In the genomic region with DNA sequence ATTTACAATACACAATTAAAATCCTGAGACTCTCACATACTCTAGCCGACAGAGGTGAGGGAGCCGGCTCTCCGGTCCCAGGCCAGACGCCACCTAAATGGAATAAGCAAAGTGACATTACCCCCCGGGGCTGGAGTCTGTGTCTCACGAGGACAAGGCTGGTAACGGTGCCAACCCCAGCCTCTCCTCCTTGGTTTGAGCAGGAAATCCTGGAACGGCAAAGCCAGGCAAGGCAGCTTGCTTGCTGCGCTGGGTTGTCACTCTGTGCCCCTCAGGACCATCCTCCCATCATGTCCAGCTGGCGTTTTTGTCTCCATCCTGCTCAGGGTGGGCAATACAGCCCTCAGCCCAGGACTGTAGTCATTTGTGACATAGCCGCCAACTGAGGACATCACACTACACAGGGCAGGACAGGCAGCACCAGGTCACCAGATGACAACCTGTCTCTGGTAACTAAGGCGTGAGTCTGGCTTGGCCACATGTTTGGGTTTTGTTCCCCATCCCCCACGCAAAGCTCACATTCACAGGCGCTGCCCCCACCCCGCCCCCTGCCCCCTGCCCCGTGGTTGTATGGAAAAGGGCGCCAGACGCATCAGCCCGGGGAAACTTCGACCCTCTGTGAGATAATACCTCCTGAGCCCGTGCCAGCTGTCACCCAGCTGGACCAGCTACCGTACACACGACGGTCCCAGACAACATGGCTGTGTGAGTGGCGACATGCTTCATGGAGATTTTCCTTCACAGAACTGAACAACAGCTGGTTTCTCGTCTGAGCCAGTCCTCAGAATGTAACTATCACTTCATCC, we compare ENCODE assay signal across 9 mouse cellular contexts. TPM values are rescaled to one million over a fixed set of nuclear protein-coding genes. Genes with fewer than 3 reads are reported as not detected.
DNase-seq lines count a peak whose midpoint lies in the region; ATAC-seq lines count a peak whose summit lies in the region.
"Had no signal": no experiment of that assay in that cellular context is flagged by ENCODE, and none has a peak within 500 bp of the region (broad histone marks: within the 10 kb centered on the region; RNA-seq: fewer than 3 reads in every experiment).

No protein-coding gene starts in this region.

- no peaks in the 10 kb centered on the region for H3K9me3 ChIP-seq in kidney, embryonic 16.5 days (ENCODE audit: low read length)
- no peaks in the 10 kb centered on the region for H3K9me3 ChIP-seq in hindbrain, embryonic 13.5 days
- H3K9me3 ChIP-seq in midbrain, embryonic 16.5 days (replicated peaks; ENCODE audit: control insufficient read depth, low read length, poor library complexity, severe bottlenecking) = no peaks in the 10 kb centered on the region

- no peaks in the 10 kb centered on the region for H3K27me3 ChIP-seq in kidney, embryonic 16.5 days (ENCODE audit: insufficient read depth, low read length)
- no peaks in the 10 kb centered on the region for H3K27me3 ChIP-seq in hindbrain, embryonic 13.5 days
- no peaks in the 10 kb centered on the region for H3K27me3 ChIP-seq in midbrain, embryonic 16.5 days (ENCODE audit: control insufficient read depth, insufficient read depth, low read depth, low read length)

- no peak overlapping the region for H3K4me3 ChIP-seq in kidney, embryonic 16.5 days (ENCODE audit: low read length)
- no peak overlapping the region for H3K4me3 ChIP-seq in hindbrain, embryonic 13.5 days
- H3K4me3 ChIP-seq in midbrain, embryonic 16.5 days (ENCODE audit: low read depth, low read length) = no peak overlapping the region

- H3K4me2 ChIP-seq in kidney, embryonic 16.5 days (replicated peaks; ENCODE audit: low read depth, low read length) = 0 out of 2 replicates have a peak overlapping the region, but pooled peaks have one; percentile 13
- no peak overlapping the region for H3K4me2 ChIP-seq in hindbrain, embryonic 13.5 days
- H3K4me2 ChIP-seq in midbrain, embryonic 16.5 days (ENCODE audit: low read length) = no peak overlapping the region

- H3K9ac ChIP-seq in kidney, embryonic 16.5 days (replicated peaks; ENCODE audit: low read length) = no peak overlapping the region
- no peak overlapping the region for H3K9ac ChIP-seq in hindbrain, embryonic 13.5 days
- H3K9ac ChIP-seq in midbrain, embryonic 16.5 days (ENCODE audit: low read depth, low read length) = no peak overlapping the region

- WGBS in kidney, embryonic 16.5 days = 54% methylated on average over 26 of the region's 26 CpGs
- WGBS in hindbrain, embryonic 13.5 days = 44% methylated on average over 26 of the region's 26 CpGs
- 55% methylated on average over 26 of the region's 26 CpGs for WGBS in midbrain, embryonic 16.5 days

- no peaks in the 10 kb centered on the region for H3K36me3 ChIP-seq in kidney, embryonic 16.5 days (ENCODE audit: insufficient read depth, low read length)
- no peaks in the 10 kb centered on the region for H3K36me3 ChIP-seq in hindbrain, embryonic 13.5 days
- no peaks in the 10 kb centered on the region for H3K36me3 ChIP-seq in midbrain, embryonic 16.5 days (ENCODE audit: control insufficient read depth, insufficient read depth, low read length)

- H3K4me1 ChIP-seq in kidney, embryonic 16.5 days (ENCODE audit: insufficient read depth, low read length) = peaks cover 40% of the 10 kb centered on the region
- H3K4me1 ChIP-seq in hindbrain, embryonic 13.5 days (replicated peaks) = peaks cover 57% of the 10 kb centered on the region
- peaks cover 12% of the 10 kb centered on the region for H3K4me1 ChIP-seq in midbrain, embryonic 16.5 days (ENCODE audit: control insufficient read depth, insufficient read depth, low read length)

- peak; percentile 47 for DNase-seq in adrenal gland, postnatal 14 days
- no peak for DNase-seq in adrenal gland, adult 8-10 months
- no peak for DNase-seq in kidney, adult 8-10 months
- no peak for DNase-seq in urinary bladder, postnatal 10 days (ENCODE audit: low spot score)
- no peak for DNase-seq in spleen, postnatal 36 days (ENCODE audit: low spot score in 2 of 2)
- DNase-seq: gastrocnemius, postnatal 25 days had no signal

- H3K27ac ChIP-seq in kidney, embryonic 16.5 days (ENCODE audit: low read length) = peak overlapping the region; percentile 73
- peak overlapping the region; percentile 67 for H3K27ac ChIP-seq in hindbrain, embryonic 13.5 days
- H3K27ac ChIP-seq in midbrain, embryonic 16.5 days (ENCODE audit: low read length) = no peak overlapping the region

- peak; percentile 21; the same call in 1 of the 2 replicates for ATAC-seq in kidney, embryonic 16.5 days (ENCODE audit: low FRiP score, low TSS enrichment)
- ATAC-seq in hindbrain, embryonic 13.5 days (ENCODE audit: low FRiP score) = no peak
- ATAC-seq in midbrain, embryonic 16.5 days = peak; percentile 40; the same call in 1 of the 2 replicates

RNA-seq across cellular contexts. Expression of gene Mical3, which starts 49.3 kb away (rescaled TPM):
- total RNA-seq in adrenal gland, postnatal 14 days (2021) = 56.9 and 59.6 TPM in 2 replicates
- total RNA-seq in adrenal gland, adult 8-10 months (2022) = 10 to 100 TPM; 41.6 to 78.2 (median 55.4) TPM
- 10.9 and 11.6 TPM in 2 replicates for polyA plus RNA-seq in kidney, embryonic 16.5 days (2015; fragmentation: Nextera tagmentation; extraction: Ambion mirVana)
- 33.8 and 34.5 TPM in 2 replicates for polyA plus RNA-seq in hindbrain, embryonic 13.5 days (2015; fragmentation: Nextera tagmentation; extraction: Ambion mirVana)
- 37.0 and 43.2 TPM in 2 replicates for polyA plus RNA-seq in midbrain, embryonic 16.5 days (2015; fragmentation: Nextera tagmentation; extraction: Ambion mirVana)
